Mouse (Mus musculus) hindbrain, embryonic 14.5 days (tissue): Measurements from ENCODE around the gene Cyp4v3. TPM values are rescaled to one million over a fixed set of nuclear protein-coding genes. Genes with fewer than 3 reads are reported as not detected.
"Not testable (repeated sequence)": the region's sequence is repeated elsewhere in the genome, so short reads cannot be mapped to it uniquely, and the experiment has no call there.

Experiments
- ATAC-seq: fragments of 200-750 bp; cut with Nextera tagmentation; 2 replicates; pipeline ENCODE4 v1.8.0; 2017; ENCODE audit warnings: moderate number of reproducible peaks, mild to moderate bottlenecking, moderate TSS enrichment, moderate library complexity; ENCODE audit not compliant: low FRiP score
- DNase-seq: peaks from one replicate; pipeline ENCODE4 v3.0.0-alpha.2; 2015; ENCODE audit warnings: low spot score
- H3K27ac ChIP-seq: fragments of 300-500 bp; sonication (generic); 2 replicates; pipeline ENCODE4 v1.5.1; 2014; ENCODE audit warnings: mild to moderate bottlenecking, moderate library complexity
- H3K27me3 ChIP-seq: fragments of 300-500 bp; sonication (generic); 2 replicates; pipeline ENCODE4 v1.6.1; 2014; ENCODE audit warnings: mild to moderate bottlenecking, low read length, mixed read lengths; ENCODE audit not compliant: control insufficient read depth, insufficient read depth
- H3K36me3 ChIP-seq: fragments of 300-500 bp; sonication (generic); replicated peaks from 2 replicates; pipeline ENCODE4 v1.6.1; 2014; ENCODE audit not compliant: control insufficient read depth, insufficient read depth
- H3K4me1 ChIP-seq: fragments of 300-500 bp; sonication (generic); replicated peaks from 2 replicates; pipeline ENCODE4 v1.6.1; 2014; ENCODE audit warnings: antibody characterized with exemption, low read length, mixed read lengths; ENCODE audit not compliant: control insufficient read depth, insufficient read depth
- H3K4me2 ChIP-seq: fragments of 300-500 bp; sonication (generic); replicated peaks from 2 replicates; pipeline ENCODE4 v1.6.1; 2014; ENCODE audit warnings: mild to moderate bottlenecking, moderate library complexity
- H3K4me3 ChIP-seq: fragments of 300-500 bp; sonication (generic); replicated peaks from 2 replicates; pipeline ENCODE4 v1.5.1; 2014; ENCODE audit warnings: mild to moderate bottlenecking, low read length
- H3K9ac ChIP-seq: fragments of 300-500 bp; sonication (generic); 2 replicates; pipeline ENCODE4 v1.6.1; 2014
- H3K9me3 ChIP-seq: fragments of 300-500 bp; sonication (generic); 2 replicates; pipeline ENCODE4 v1.6.1; 2016; ENCODE audit warnings: low read length; ENCODE audit not compliant: control insufficient read depth
- WGBS: fragments of 180-500 bp; shearing (Covaris S2); extraction: QIAGEN DNeasy Blood & Tissue Kit; methylation state at CpG from one replicate; pipeline ENCODE4 v1.1.7; 2014; 5-methylcytosine and 5-hydroxymethylcytosine counted together
- polyA plus RNA-seq: library from polyadenylated mRNA; unstranded; fragments of >200 nt; fragmentation: Nextera tagmentation; extraction: Ambion mirVana; gene quantifications from 2 replicates; pipeline ENCODE4 v1.2.1, GENCODE M21; 2014

Gene Cyp4v3
- polyA plus RNA-seq, 1 experiment from 2014 or later, result 2.1 TPM

DNA sequence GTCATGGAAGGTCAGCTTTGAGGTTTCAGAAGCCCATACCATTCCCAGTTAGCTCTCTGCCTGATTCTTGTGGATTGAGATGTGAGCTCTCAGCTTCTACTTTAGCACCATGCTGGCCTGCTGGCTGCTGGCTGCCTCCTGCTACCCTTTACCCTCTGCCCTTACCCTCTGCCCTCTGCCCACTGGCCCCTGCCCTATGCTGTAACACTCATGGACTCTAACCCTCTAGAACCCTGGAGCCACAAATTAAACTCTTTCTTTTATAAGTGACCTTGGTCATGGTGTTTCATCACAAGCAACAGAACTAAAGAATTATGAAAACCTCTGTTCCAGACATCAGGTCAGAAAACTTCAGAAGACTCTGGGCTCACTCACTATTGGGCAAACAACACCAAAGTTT, 5.9 kb downstream of the Cyp4v3 start:
- ATAC-seq, result not testable (repeated sequence)

GRCm38 (mm10) chr8:45324151-45324550, 8.9 kb downstream of the Cyp4v3 start:
- Histone ChIP-seq H3K9me3 (no peaks in the 10 kb centered on the region), H3K4me3 (no peak overlapping the region), H3K36me3 (no peaks in the 10 kb centered on the region), H3K4me2 (no peak overlapping the region), H3K4me1 (no peaks in the 10 kb centered on the region), H3K9ac (no peak overlapping the region), H3K27ac (no peak overlapping the region), H3K27me3 (no peaks in the 10 kb centered on the region)
- 84% methylated on average over 4 of the region's 4 CpGs for WGBS
- no peak for DNase-seq
- no peak for ATAC-seq

More for the DNA sequence above, 5.9 kb downstream of the Cyp4v3 start:
- DNase-seq, H3K4me3 ChIP-seq, H3K9me3 ChIP-seq, H3K27ac ChIP-seq, H3K4me2 ChIP-seq, H3K9ac ChIP-seq, H3K4me1 ChIP-seq, H3K36me3 ChIP-seq, H3K27me3 ChIP-seq: not testable (repeated sequence)

- H3K9me3 ChIP-seq, result no peaks in the 10 kb centered on the region
- H3K4me1 ChIP-seq, result no peaks in the 10 kb centered on the region
- no peak overlapping the region for H3K27ac ChIP-seq
- no peak for ATAC-seq
- no peak overlapping the region for H3K4me3 ChIP-seq
- no peak overlapping the region for H3K9ac ChIP-seq
- no peaks in the 10 kb centered on the region for H3K36me3 ChIP-seq
- DNase-seq, result no peak
- H3K27me3 ChIP-seq, result no peaks in the 10 kb centered on the region
- 85% methylated on average over 2 of the region's 2 CpGs for WGBS
- no peak overlapping the region for H3K4me2 ChIP-seq
Measured at GRCm38 (mm10) chr8:45321365-45321764, 11.7 kb downstream of the Cyp4v3 start.

DNA sequence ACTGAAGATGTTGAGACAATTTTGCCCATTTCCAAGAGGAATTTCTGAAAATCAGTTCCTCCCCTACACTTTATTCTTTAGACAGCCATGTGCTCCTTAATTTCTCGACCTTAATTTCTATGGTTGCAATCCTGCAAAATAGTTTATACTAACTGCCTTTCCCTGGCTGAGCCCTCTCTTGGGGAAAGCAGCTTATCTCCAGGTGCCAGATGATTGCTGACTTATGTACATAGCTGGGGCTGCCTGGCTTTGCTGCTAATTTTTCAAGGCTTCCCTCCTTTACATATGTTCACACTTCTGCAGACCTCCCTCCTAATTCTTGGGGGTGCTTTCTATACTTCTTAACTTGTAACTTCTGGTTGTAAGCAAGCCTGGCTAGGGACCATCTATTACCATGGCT, 12.1 kb downstream of the Cyp4v3 start:
- Histone ChIP-seq H3K27me3 (no peaks in the 10 kb centered on the region), H3K4me2 (no peak overlapping the region), H3K4me3 (no peak overlapping the region), H3K4me1 (no peaks in the 10 kb centered on the region), H3K9me3 (no peaks in the 10 kb centered on the region), H3K27ac (no peak overlapping the region), H3K36me3 (no peaks in the 10 kb centered on the region), H3K9ac (no peak overlapping the region)
- WGBS, result 81% methylated on average over 1 of the region's 1 CpGs
- ATAC-seq (no peak), DNase-seq (no peak)

DNA sequence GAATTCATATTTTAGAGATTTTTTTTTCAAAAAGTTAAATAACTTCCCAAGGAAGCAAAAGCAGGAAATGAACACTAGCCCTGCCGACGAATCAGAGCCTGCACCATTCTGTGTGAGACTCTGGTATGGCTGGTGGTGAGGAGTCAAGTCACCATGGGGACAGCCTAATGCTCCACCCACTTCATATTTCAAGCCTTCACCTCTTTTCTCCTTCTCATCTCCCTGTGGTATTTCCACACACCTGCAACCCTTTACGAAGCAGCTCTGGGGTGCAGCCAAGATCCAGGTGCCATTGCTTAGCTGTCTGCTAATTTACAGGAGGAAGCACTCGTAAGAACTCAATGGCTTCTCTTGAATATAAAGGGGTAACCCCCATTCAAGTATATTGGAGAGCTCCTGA, 22.0 kb downstream of the Cyp4v3 start:
- ATAC-seq (no peak), DNase-seq (no peak)
- H3K4me2 ChIP-seq, result no peak overlapping the region
- 90% methylated on average over 4 of the region's 4 CpGs for WGBS
- no peaks in the 10 kb centered on the region for H3K27me3 ChIP-seq
- no peaks in the 10 kb centered on the region for H3K4me1 ChIP-seq
- no peaks in the 10 kb centered on the region for H3K36me3 ChIP-seq
- H3K9ac ChIP-seq, result no peak overlapping the region
- H3K9me3 ChIP-seq, result no peaks in the 10 kb centered on the region
- no peak overlapping the region for H3K4me3 ChIP-seq
- H3K27ac ChIP-seq, result no peak overlapping the region

- Histone ChIP-seq H3K4me3 (no peak within 1 kb of the TSS), H3K9ac (no peak within 1 kb of the TSS), H3K4me1 (no peaks in the 10 kb centered on the region), H3K36me3 (no peaks in the 10 kb centered on the region), H3K9me3 (no peaks in the 10 kb centered on the region), H3K27me3 (no peaks in the 10 kb centered on the region), H3K4me2 (no peak within 1 kb of the TSS), H3K27ac (no peak within 1 kb of the TSS)
- DNase-seq (no peak), ATAC-seq (no peak)
- WGBS, result 96% methylated on average over 13 of the region's 13 CpGs
Measured at GRCm38 (mm10) chr8:45308366-45308765, 24.6 kb downstream of the Cyp4v3 start, which contains the start of gene Gm45753. Gene Gm45753 (minus strand): TSS chr8:45308466.

DNA sequence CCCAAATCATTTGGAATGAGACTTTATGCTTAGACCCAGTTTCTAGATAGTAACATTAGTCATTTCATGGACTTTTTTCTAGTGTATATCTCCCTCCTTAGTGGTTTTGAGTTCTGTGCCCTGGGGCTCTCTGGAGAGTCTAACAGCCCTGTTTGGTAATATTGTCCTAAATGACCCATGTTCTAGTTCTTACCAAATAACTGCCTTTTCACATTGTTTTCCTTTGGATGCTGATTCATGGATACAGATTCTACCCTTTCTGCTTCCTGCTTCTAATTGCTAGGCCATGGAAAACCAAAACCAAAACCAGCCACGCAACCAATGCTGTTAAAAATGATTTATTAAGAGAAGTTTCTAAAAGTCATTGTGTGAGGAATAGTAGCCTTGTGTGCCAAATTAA, 27.5 kb downstream of the Cyp4v3 start:
- ATAC-seq (no peak), DNase-seq (no peak)
- 62% methylated on average over 1 of the region's 1 CpGs for WGBS
- Histone ChIP-seq H3K27me3 (no peaks in the 10 kb centered on the region), H3K4me2 (no peak overlapping the region), H3K36me3 (no peaks in the 10 kb centered on the region), H3K27ac (no peak overlapping the region), H3K9me3 (no peaks in the 10 kb centered on the region), H3K4me3 (no peak overlapping the region), H3K4me1 (no peaks in the 10 kb centered on the region), H3K9ac (no peak overlapping the region)

- no peak overlapping the region for H3K9ac ChIP-seq
- no peaks in the 10 kb centered on the region for H3K27me3 ChIP-seq
- ATAC-seq (no peak), DNase-seq (no peak)
- WGBS, result 96% methylated on average over 3 of the region's 3 CpGs
- no peaks in the 10 kb centered on the region for H3K36me3 ChIP-seq
- H3K4me1 ChIP-seq, result no peaks in the 10 kb centered on the region
- no peaks in the 10 kb centered on the region for H3K9me3 ChIP-seq
- no peak overlapping the region for H3K27ac ChIP-seq
- H3K4me2 ChIP-seq, result no peak overlapping the region
- no peak overlapping the region for H3K4me3 ChIP-seq
Measured at GRCm38 (mm10) chr8:45304354-45304753, 28.7 kb downstream of the Cyp4v3 start.

DNA sequence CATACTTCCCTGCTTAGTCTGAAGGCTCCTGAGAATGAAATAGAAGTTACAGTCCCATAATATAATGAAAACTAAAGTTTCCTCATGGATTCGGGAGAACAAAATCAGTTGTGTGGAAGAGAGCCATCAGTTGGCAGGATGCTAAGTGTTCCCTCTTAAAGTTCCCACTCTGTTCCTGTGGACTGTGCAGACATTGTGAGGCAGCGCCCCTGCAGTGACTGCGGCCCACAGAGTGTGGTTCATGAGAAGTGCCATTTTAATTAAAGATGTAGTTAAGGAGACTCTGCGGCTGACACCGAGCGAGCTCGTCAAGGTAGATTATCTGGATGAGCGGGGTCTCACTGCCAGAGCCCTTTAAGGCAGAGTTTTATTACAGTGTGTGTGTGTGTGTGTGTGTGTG, 30.6 kb downstream of the Cyp4v3 start:
- Histone ChIP-seq H3K27me3 (no peaks in the 10 kb centered on the region), H3K27ac (no peak overlapping the region), H3K36me3 (no peaks in the 10 kb centered on the region), H3K9ac (no peak overlapping the region), H3K4me1 (no peaks in the 10 kb centered on the region), H3K4me3 (no peak overlapping the region), H3K9me3 (no peaks in the 10 kb centered on the region), H3K4me2 (no peak overlapping the region)
- WGBS, result 69% methylated on average over 8 of the region's 8 CpGs
- ATAC-seq (no peak), DNase-seq (no peak)

DNA sequence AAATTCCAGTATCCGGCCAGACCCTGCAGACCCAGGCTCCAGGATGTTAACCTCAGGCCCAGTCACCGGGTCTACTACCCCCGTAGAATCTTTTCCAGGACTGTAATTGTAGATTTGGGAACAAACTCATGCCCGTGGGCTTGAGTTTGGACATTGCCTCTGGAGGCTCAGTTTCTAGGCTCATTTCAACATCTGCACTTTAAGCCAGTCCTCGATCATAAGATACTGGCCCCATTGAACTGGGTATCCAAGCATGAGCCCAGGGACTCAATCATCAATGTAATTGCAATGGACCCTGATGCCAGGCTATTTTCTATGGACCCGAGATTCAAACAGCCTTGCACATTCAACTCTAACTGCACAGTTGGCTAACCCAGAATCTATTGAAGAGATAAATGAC, 37.7 kb downstream of the Cyp4v3 start:
- no peaks in the 10 kb centered on the region for H3K4me1 ChIP-seq
- no peak overlapping the region for H3K4me3 ChIP-seq
- ATAC-seq, result no peak
- WGBS, result 92% methylated on average over 6 of the region's 6 CpGs
- H3K27me3 ChIP-seq, result no peaks in the 10 kb centered on the region
- H3K36me3 ChIP-seq, result no peaks in the 10 kb centered on the region
- H3K9me3 ChIP-seq, result no peaks in the 10 kb centered on the region
- DNase-seq, result no peak
- no peak overlapping the region for H3K4me2 ChIP-seq
- no peak overlapping the region for H3K27ac ChIP-seq
- H3K9ac ChIP-seq, result no peak overlapping the region
